Mouse (Mus musculus): Measurements from ENCODE around the gene Cyp2c39. TPM values are rescaled to one million over a fixed set of nuclear protein-coding genes. Genes with fewer than 3 reads are reported as not detected.
"Not testable (repeated sequence)": the region's sequence is repeated elsewhere in the genome, so short reads cannot be mapped to it uniquely, and the experiment has no call there.

The Cyp2c39 gene
- total RNA-seq (2017), result not detected in 3 replicates

DNA sequence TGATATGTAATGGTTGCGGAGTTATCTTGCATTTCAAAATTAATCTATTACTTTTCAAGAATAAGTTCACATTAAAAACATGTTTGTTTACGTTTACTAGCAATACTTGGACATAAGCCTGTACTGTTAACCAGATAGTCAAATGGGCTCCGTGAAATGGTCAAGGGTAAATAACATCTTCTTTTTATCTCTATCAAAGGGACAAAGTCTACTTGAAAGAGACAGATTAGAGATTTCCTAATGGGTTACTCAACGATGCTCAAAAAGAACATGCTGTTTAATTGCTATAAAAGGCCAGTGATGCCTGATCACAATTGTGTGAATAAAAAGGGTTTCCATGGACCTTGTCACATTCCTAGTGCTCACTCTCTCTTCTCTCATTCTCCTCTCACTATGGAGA, at the start of gene Cyp2c39:
Gene Cyp2c39, plus strand, starts transcription at position 329 of the 400 bp plus-strand sequence.
- no peak for ATAC-seq (replicated peaks; ENCODE audit: insufficient number of reproducible peaks, low FRiP score, low TSS enrichment, poor library complexity, severe bottlenecking)

- no peak for ATAC-seq (replicated peaks; ENCODE audit: insufficient number of reproducible peaks, low FRiP score, low TSS enrichment, poor library complexity, severe bottlenecking)
These were observed 47.7 kb upstream of the Cyp2c39 start, which contains the start of gene Cyp2c38 for GRCm38 (mm10) chr19:39462941-39463340. Gene Cyp2c38, minus strand, starts transcription at chr19:39463075.

- no peak for ATAC-seq (replicated peaks; ENCODE audit: insufficient number of reproducible peaks, low FRiP score, low TSS enrichment, poor library complexity, severe bottlenecking)
These were observed 46.7 kb upstream of the Cyp2c39 start for GRCm38 (mm10) chr19:39463923-39464322.

DNA sequence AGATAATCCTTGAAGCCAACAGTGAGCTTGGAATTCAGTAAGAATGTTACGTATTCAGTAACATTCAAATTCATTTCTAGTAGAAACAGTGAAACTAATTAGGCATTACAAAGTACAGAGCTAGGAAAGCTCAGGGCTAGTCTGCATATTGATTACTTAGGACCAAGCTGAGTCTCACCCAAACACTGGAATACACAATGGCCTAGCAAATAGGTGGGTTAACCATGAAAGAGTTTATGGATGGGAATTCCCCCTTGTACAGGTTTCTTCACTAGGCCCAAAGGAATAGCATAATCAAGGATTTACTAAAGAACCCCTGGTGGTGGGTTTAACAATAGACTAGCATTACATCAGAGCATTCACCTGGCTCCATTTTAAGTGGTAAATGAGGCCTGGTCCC, 26.7 kb upstream of the Cyp2c39 start:
- ATAC-seq (replicated peaks; ENCODE audit: insufficient number of reproducible peaks, low FRiP score, low TSS enrichment, poor library complexity, severe bottlenecking), result not testable (repeated sequence)

GRCm38 (mm10) chr19:39506341-39506740, 4.3 kb upstream of the Cyp2c39 start:
- no peak for ATAC-seq (replicated peaks; ENCODE audit: insufficient number of reproducible peaks, low FRiP score, low TSS enrichment, poor library complexity, severe bottlenecking)

DNA sequence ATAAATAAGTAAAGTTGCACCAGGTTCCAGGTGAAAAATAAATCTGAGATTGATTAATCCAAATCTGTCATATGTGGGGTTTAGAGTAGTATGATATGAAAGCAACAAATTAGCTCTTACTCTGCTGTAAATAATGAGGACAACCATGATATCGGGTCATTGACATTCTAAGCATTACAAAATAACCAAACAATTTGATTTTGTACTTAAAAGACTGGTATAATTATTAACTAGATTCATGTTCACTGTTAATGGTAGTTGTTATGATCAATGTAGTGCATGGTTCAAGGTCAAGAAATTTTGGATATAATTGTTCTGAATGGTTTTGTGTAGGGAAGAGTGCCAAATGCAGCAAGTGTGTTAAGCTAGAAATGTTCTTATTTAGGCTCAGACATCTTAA, 1.1 kb upstream of the Cyp2c39 start:
- no peak for ATAC-seq (replicated peaks; ENCODE audit: insufficient number of reproducible peaks, low FRiP score, low TSS enrichment, poor library complexity, severe bottlenecking)

Other genes with a start within 250 kb of the Cyp2c39 start
- not detected in 3 replicates for gene Cyp2c29, start 241.5 kb upstream of the Cyp2c39 start, total RNA-seq (2017)
- not detected in 3 replicates for gene Cyp2c38, start 47.8 kb upstream of the Cyp2c39 start, total RNA-seq (2017)
- not detected in 3 replicates for gene Cyp2c67, start 138.2 kb downstream of the Cyp2c39 start, total RNA-seq (2017)
- not detected in 3 replicates for gene Cyp2c68, start 230.2 kb downstream of the Cyp2c39 start, total RNA-seq (2017)

All from monocyte, adult 5-6 weeks (primary cell).